Mouse (Mus musculus) hindbrain, embryonic 11.5 days (tissue): ENCODE results near the gene Ttc27. TPM values are rescaled to one million over a fixed set of nuclear protein-coding genes. Genes with fewer than 3 reads are reported as not detected.
A peak's percentile ranks its signal among the peaks of the same experiment; 100 is the strongest.

Source experiments
- ATAC-seq: fragments of 200-750 bp; cut with Nextera tagmentation; 2 replicates; pipeline ENCODE4 v1.8.0; 2017; ENCODE audit warnings: mild to moderate bottlenecking, moderate TSS enrichment, moderate library complexity; ENCODE audit not compliant: low FRiP score
- DNase-seq: peaks from one replicate; pipeline ENCODE4 v3.0.0-alpha.2; 2015; ENCODE audit warnings: low spot score
- H3K27ac ChIP-seq: fragments of 300-500 bp; sonication (generic); 2 replicates; pipeline ENCODE4 v1.5.1; 2014; ENCODE audit warnings: mild to moderate bottlenecking, low read depth, low read length
- H3K27me3 ChIP-seq: fragments of 300-500 bp; sonication (generic); 2 replicates; pipeline ENCODE4 v1.6.1; 2014; ENCODE audit warnings: mild to moderate bottlenecking, low read length, moderate library complexity, mixed read lengths; ENCODE audit not compliant: control insufficient read depth, insufficient read depth
- H3K36me3 ChIP-seq: fragments of 300-500 bp; sonication (generic); 2 replicates; pipeline ENCODE4 v1.6.1; 2014; ENCODE audit warnings: mild to moderate bottlenecking, low read length, moderate library complexity, mixed read lengths; ENCODE audit not compliant: control insufficient read depth, insufficient read depth
- H3K4me1 ChIP-seq: fragments of 300-500 bp; sonication (generic); replicated peaks from 2 replicates; pipeline ENCODE4 v1.6.1; 2014; ENCODE audit warnings: low read length, mixed read lengths; ENCODE audit not compliant: control insufficient read depth, insufficient read depth
- H3K4me2 ChIP-seq: fragments of 300-500 bp; sonication (generic); replicated peaks from 2 replicates; pipeline ENCODE4 v1.6.1; 2014; ENCODE audit warnings: mild to moderate bottlenecking, low read depth, low read length
- H3K4me3 ChIP-seq: fragments of 300-500 bp; sonication (generic); 2 replicates; pipeline ENCODE4 v1.5.1; 2014; ENCODE audit warnings: low read depth, low read length
- H3K9ac ChIP-seq: fragments of 300-500 bp; sonication (generic); 2 replicates; pipeline ENCODE4 v1.6.1; 2014; ENCODE audit warnings: low read depth, low read length
- H3K9me3 ChIP-seq: fragments of 300-500 bp; sonication (generic); 2 replicates; pipeline ENCODE4 v1.6.1; 2016; ENCODE audit warnings: low read length; ENCODE audit not compliant: control insufficient read depth
- WGBS: fragments of 180-500 bp; shearing (Covaris S2); extraction: QIAGEN DNeasy Blood & Tissue Kit; methylation state at CpG from one replicate; pipeline ENCODE4 v1.1.7; 2014; 5-methylcytosine and 5-hydroxymethylcytosine counted together
- polyA plus RNA-seq: library from polyadenylated mRNA; unstranded; fragments of >200 nt; fragmentation: Nextera tagmentation; extraction: Ambion mirVana; gene quantifications from 2 replicates; pipeline ENCODE4 v1.2.1, GENCODE M21; 2014

Gene Ttc27
- polyA plus RNA-seq, 1 experiment from 2014 or later = 22.0 TPM

GRCm38 (mm10) chr17:74860180-74860993 lies 142.9 kb downstream of the Ttc27 start:
- Histone ChIP-seq H3K9ac (no peak overlapping the region), H3K9me3 (no peaks in the 10 kb centered on the region), H3K4me1 (no peaks in the 10 kb centered on the region), H3K36me3 (no peaks in the 10 kb centered on the region), H3K27me3 (no peaks in the 10 kb centered on the region), H3K27ac (no peak overlapping the region), H3K4me2 (no peak overlapping the region), H3K4me3 (no peak overlapping the region)
- DNase-seq = no peak
- WGBS = 80% methylated on average over 17 of the region's 17 CpGs
- ATAC-seq = no peak

- H3K9ac ChIP-seq = no peak overlapping the region
- H3K4me2 ChIP-seq = no peak overlapping the region
- ATAC-seq (no peak), DNase-seq (no peak)
- no peak overlapping the region for H3K27ac ChIP-seq
- no peaks in the 10 kb centered on the region for H3K9me3 ChIP-seq
- H3K4me3 ChIP-seq = no peak overlapping the region
- no peaks in the 10 kb centered on the region for H3K36me3 ChIP-seq
- no peaks in the 10 kb centered on the region for H3K27me3 ChIP-seq
- peaks cover 2% of the 10 kb centered on the region; the same call in 1 of the 2 replicates for H3K4me1 ChIP-seq
- WGBS = 92% methylated on average over 5 of the region's 5 CpGs
These were observed 146.3 kb downstream of the Ttc27 start for GRCm38 (mm10) chr17:74863845-74864244.

GRCm38 (mm10) chr17:74864790-74865548 lies 147.4 kb downstream of the Ttc27 start:
- H3K4me2 ChIP-seq = no peak overlapping the region
- no peaks in the 10 kb centered on the region for H3K36me3 ChIP-seq
- H3K4me3 ChIP-seq = no peak overlapping the region
- H3K9me3 ChIP-seq = no peaks in the 10 kb centered on the region
- 83% methylated on average over 10 of the region's 10 CpGs for WGBS
- no peak overlapping the region for H3K27ac ChIP-seq
- ATAC-seq = no peak
- no peaks in the 10 kb centered on the region for H3K27me3 ChIP-seq
- no peak overlapping the region for H3K9ac ChIP-seq
- no peak for DNase-seq
- peaks cover 2% of the 10 kb centered on the region; the same call in 1 of the 2 replicates for H3K4me1 ChIP-seq

GRCm38 (mm10) chr17:74865694-74866564 lies 148.4 kb downstream of the Ttc27 start:
- no peak overlapping the region; the same call in 1 of the 2 replicates for H3K27ac ChIP-seq
- WGBS = 85% methylated on average over 16 of the region's 16 CpGs
- no peak overlapping the region for H3K9ac ChIP-seq
- no peaks in the 10 kb centered on the region for H3K9me3 ChIP-seq
- no peaks in the 10 kb centered on the region for H3K36me3 ChIP-seq
- H3K4me3 ChIP-seq = no peak overlapping the region
- DNase-seq (no peak), ATAC-seq (no peak)
- no peaks in the 10 kb centered on the region for H3K27me3 ChIP-seq
- H3K4me2 ChIP-seq = no peak overlapping the region
- peaks cover 2% of the 10 kb centered on the region; the same call in 1 of the 2 replicates for H3K4me1 ChIP-seq

GRCm38 (mm10) chr17:74866565-74867507 lies 149.3 kb downstream of the Ttc27 start:
- Histone ChIP-seq H3K4me2 (no peak overlapping the region), H3K27me3 (no peaks in the 10 kb centered on the region), H3K27ac (peak overlapping the region; percentile 4; the same call in 1 of the 2 replicates), H3K4me3 (no peak overlapping the region), H3K9ac (no peak overlapping the region), H3K4me1 (peaks cover 2% of the 10 kb centered on the region; the same call in 1 of the 2 replicates), H3K36me3 (no peaks in the 10 kb centered on the region), H3K9me3 (no peaks in the 10 kb centered on the region)
- ATAC-seq (peak; percentile 59), DNase-seq (peak; percentile 26)
- 39% methylated on average over 11 of the region's 11 CpGs for WGBS

- H3K27me3 ChIP-seq = no peaks in the 10 kb centered on the region
- H3K4me2 ChIP-seq = no peak overlapping the region
- no peak overlapping the region for H3K9ac ChIP-seq
- no peaks in the 10 kb centered on the region for H3K9me3 ChIP-seq
- no peaks in the 10 kb centered on the region for H3K36me3 ChIP-seq
- DNase-seq (no peak), ATAC-seq (no peak)
- whole genome bisulfite sequencing = 85% methylated on average over 12 of the region's 12 CpGs
- no peak overlapping the region for H3K27ac ChIP-seq
- H3K4me3 ChIP-seq = no peak overlapping the region
- H3K4me1 ChIP-seq = peaks cover 2% of the 10 kb centered on the region; the same call in 1 of the 2 replicates
These were observed 150.8 kb downstream of the Ttc27 start for GRCm38 (mm10) chr17:74868185-74868907.

GRCm38 (mm10) chr17:74869556-74869955 lies 152.0 kb downstream of the Ttc27 start:
- no peaks in the 10 kb centered on the region for H3K27me3 ChIP-seq
- 73% methylated on average over 8 of the region's 8 CpGs for WGBS
- no peaks in the 10 kb centered on the region for H3K36me3 ChIP-seq
- H3K4me3 ChIP-seq = no peak overlapping the region
- no peak overlapping the region for H3K27ac ChIP-seq
- no peak overlapping the region for H3K9ac ChIP-seq
- H3K9me3 ChIP-seq = no peaks in the 10 kb centered on the region
- ATAC-seq = no peak
- H3K4me2 ChIP-seq = no peak overlapping the region
- no peak for DNase-seq
- peaks cover 2% of the 10 kb centered on the region; the same call in 1 of the 2 replicates for H3K4me1 ChIP-seq
